Mouse (Mus musculus): ENCODE results near the gene Ctcfl.

Gene Ctcfl

DNA sequence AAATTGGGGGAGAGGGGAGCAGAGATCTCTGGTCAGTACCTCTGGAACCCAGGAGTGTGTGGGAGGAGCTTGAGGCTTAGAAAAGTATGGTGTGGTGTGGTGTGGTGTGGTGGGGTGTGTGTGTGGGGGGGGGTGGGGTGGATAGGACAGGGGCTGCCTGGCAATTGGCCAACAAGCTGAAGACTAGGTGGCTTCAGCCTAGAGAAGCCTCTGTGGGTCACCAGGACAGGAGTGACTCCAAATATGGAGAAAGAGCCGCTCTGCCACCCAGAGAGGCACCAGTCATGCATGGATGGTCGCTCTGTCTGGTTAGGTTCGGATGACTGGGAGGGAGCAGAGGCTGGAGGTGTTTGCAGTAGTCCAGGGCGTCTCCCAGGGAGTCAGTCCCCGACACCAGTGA lies 71.9 kb downstream of the Ctcfl start:
- DNase-seq (ENCODE audit: low read depth), result no peak

DNA sequence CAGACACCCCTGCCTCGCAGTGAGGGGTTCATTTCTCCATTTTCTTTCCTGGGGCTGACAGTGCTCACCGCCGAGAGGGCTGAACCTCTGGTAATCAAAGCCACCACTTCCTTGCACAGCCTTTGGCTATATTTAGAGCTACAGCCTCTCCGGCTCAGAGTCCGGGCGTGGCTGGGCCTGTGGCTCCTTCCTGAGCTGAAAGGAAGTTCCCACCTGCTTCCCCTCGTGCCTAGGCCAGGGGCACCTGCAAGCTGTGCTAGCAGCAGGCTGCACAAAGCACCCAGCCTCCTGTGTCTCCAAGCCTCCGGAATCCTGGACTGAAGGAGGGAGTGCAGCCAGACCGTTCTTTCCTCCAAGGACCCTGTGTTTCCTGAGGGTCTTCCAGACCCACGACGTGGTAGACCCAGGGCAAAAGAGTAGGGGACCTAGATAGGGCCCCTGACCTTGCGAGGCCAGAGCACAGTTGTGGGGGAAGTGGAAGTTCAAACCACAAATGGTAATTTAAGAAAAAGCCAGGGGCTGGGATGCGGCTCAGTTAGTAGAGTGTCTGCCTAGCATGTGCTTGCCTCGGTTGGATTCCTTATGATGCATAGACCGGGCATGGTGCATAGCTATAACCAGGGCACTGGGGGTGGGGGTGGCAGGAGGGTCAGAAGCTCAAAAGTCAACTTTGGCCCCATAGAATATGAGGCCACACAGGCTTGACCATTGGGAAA lies 72.6 kb downstream of the Ctcfl start:
- no peak for DNase-seq (ENCODE audit: low read depth)

DNA sequence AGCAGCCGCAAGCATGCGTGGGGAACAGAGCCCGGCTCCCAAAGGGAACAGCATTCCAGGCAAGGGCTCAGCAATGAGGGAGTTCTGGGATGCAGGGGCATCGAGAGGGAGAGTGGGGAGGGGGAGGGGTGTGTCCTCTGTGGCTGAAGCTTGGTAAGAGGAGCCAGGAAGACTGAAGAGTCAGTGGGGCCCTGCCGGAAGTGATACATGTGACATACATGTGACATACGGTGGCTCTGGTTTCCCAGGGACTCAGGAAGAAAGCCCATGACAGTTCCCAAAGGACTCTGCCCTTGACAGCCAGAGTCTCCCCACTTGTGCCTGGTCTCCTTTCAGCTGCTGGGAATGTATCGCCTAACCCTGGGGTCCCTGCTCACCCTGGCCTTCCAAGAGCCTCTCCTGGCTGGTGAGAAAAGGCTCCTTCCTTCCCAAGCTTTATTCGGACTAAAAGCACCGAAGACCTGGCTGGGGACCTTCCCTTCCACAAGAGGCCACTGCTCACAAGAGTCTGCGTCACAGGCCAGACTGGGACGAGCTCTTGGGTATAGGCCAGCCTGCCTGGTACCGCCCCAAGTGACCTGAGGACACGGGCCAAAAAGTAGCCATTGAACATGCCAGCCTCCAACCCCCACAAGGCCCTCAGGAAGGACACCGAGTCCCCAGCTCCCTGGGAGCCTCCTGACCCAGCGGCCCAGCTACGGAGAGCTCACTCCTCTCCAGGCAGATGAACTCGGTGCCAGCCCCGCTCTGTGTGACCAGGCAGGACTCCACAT lies 74.9 kb downstream of the Ctcfl start:
- no peak for DNase-seq (ENCODE audit: low read depth)

Measured in c-Kit-positive CD71-negative TER-119-negative erythroid progenitor cells, embryonic 14.5 days (primary cell).